Mouse (Mus musculus): Measurements from ENCODE around the gene Utp6. TPM values are rescaled to one million over a fixed set of nuclear protein-coding genes. Genes with fewer than 3 reads are reported as not detected.

The Utp6 gene
- total and polyA plus RNA-seq, 3 experiments = 88.6 to 97.9 TPM; not detected in 1

- Histone ChIP-seq H3K27ac (ENCODE audit: control insufficient read depth, low read depth, low read length) (no peak overlapping the region), H3K9me3 (replicated peaks; ENCODE audit: insufficient read depth, low read length) (no peaks in the 10 kb centered on the region), H3K79me2 (ENCODE audit: control insufficient read depth, insufficient read depth, low read length, poor library complexity) (no peaks in the 10 kb centered on the region), H3K9ac (ENCODE audit: control insufficient read depth, low read depth, low read length, poor library complexity, severe bottlenecking) (no peak overlapping the region), H3K36me3 (ENCODE audit: control insufficient read depth in 1 of 2, insufficient read depth in 2 of 2, low read length in 2 of 2) (peaks cover 0 to 6% of the 10 kb centered on the region in 2 experiments; a peak in 2 of 4 replicates), H3K27me3 (ENCODE audit: control insufficient read depth in 1 of 2, insufficient read depth in 2 of 2, low read length in 2 of 2) (no peaks in the 10 kb centered on the region), H3K4me1 (ENCODE audit: control insufficient read depth in 1 of 2, insufficient read depth in 2 of 2, low read length in 2 of 2) (peaks cover 0 to 9% of the 10 kb centered on the region in 2 experiments; a peak in 2 of 4 replicates), H3K4me3 (ENCODE audit: control insufficient read depth in 1 of 2, insufficient read depth in 1 of 2, low read depth in 2 of 2, low read length in 2 of 2) (no peak overlapping the region)
- TF ChIP-seq MYC (IDR thresholded peaks at IDR 0.05; ENCODE audit: low read depth, low read length) (no peak), MAZ (IDR thresholded peaks at IDR 0.05; ENCODE audit: low read depth, low read length) (no peak), USF1 (IDR thresholded peaks at IDR 0.05; ENCODE audit: low read depth, low read length) (no peak), EP300 (IDR thresholded peaks at IDR 0.05; ENCODE audit: low read depth in 1 of 2, low read length in 2 of 2) (no peak), NRF1 (IDR thresholded peaks at IDR 0.05; ENCODE audit: insufficient read depth, low read depth, low read length, poor library complexity, severe bottlenecking) (no peak), GATA1 (IDR thresholded peaks at IDR 0.05; ENCODE audit: low read depth, low read length) (no peak), HCFC1 (IDR thresholded peaks at IDR 0.05; ENCODE audit: low read depth, low read length) (no peak), USF2 (IDR thresholded peaks at IDR 0.05; ENCODE audit: borderline replicate concordance in 1 of 2, insufficient read depth in 1 of 2, low read depth in 1 of 2, low read length in 2 of 2) (no peak), SIN3A (IDR thresholded peaks at IDR 0.05; ENCODE audit: low read length) (no peak), CTCF (IDR thresholded peaks at IDR 0.05 in 2 of 3, conservative IDR thresholded peaks at IDR 0.05 in 1 of 3; ENCODE audit: control insufficient read depth in 1 of 3, insufficient read depth in 1 of 3, low read depth in 2 of 3, low read length in 3 of 3, poor library complexity in 1 of 3, severe bottlenecking in 1 of 3) (no peak), ELF1 (IDR thresholded peaks at IDR 0.05; ENCODE audit: low read depth, low read length) (no peak), ZNF384 (IDR thresholded peaks at IDR 0.05; ENCODE audit: low read depth, low read length) (no peak), MEF2A (IDR thresholded peaks at IDR 0.05; ENCODE audit: extremely low read depth, insufficient replicate concordance, low read depth, low read length, poor library complexity, severe bottlenecking) (no peak), POLR2A (IDR thresholded peaks at IDR 0.05; ENCODE audit: control insufficient read depth in 1 of 2, insufficient read depth in 1 of 2, low read depth in 1 of 2, low read length in 2 of 2, poor library complexity in 1 of 2) (no peak), ZC3H11A (IDR thresholded peaks at IDR 0.05; ENCODE audit: low read depth, low read length) (no peak), ZKSCAN1 (IDR thresholded peaks at IDR 0.05; ENCODE audit: low read depth, low read length) (no peak), POLR2AphosphoS5 (IDR thresholded peaks at IDR 0.05; ENCODE audit: borderline replicate concordance, low read depth, low read length) (no peak), MAFK (IDR thresholded peaks at IDR 0.05; ENCODE audit: borderline replicate concordance, low read depth, low read length) (no peak)
- DNase-seq (ENCODE audit: low read depth, low spot score) = no peak
These were observed 14.0 kb upstream of the Utp6 start for GRCm38 (mm10) chr11:79976222-79976621.

- Histone ChIP-seq H3K4me1 (ENCODE audit: control insufficient read depth in 1 of 2, insufficient read depth in 2 of 2, low read length in 2 of 2) (peaks cover 0 to 9% of the 10 kb centered on the region in 2 experiments; a peak in 2 of 4 replicates), H3K4me3 (ENCODE audit: control insufficient read depth in 1 of 2, insufficient read depth in 1 of 2, low read depth in 2 of 2, low read length in 2 of 2) (no peak overlapping the region), H3K9me3 (replicated peaks; ENCODE audit: insufficient read depth, low read length) (no peaks in the 10 kb centered on the region), H3K79me2 (ENCODE audit: control insufficient read depth, insufficient read depth, low read length, poor library complexity) (no peaks in the 10 kb centered on the region), H3K27me3 (ENCODE audit: control insufficient read depth in 1 of 2, insufficient read depth in 2 of 2, low read length in 2 of 2) (no peaks in the 10 kb centered on the region), H3K9ac (ENCODE audit: control insufficient read depth, low read depth, low read length, poor library complexity, severe bottlenecking) (no peak overlapping the region), H3K36me3 (ENCODE audit: control insufficient read depth in 1 of 2, insufficient read depth in 2 of 2, low read length in 2 of 2) (peaks cover 0 to 6% of the 10 kb centered on the region in 2 experiments; a peak in 2 of 4 replicates), H3K27ac (ENCODE audit: control insufficient read depth, low read depth, low read length) (no peak overlapping the region)
- DNase-seq (ENCODE audit: low read depth, low spot score) = no peak
- TF ChIP-seq NELFE (IDR thresholded peaks at IDR 0.05; ENCODE audit: low read depth, low read length) (no peak), MEF2A (IDR thresholded peaks at IDR 0.05; ENCODE audit: extremely low read depth, insufficient replicate concordance, low read depth, low read length, poor library complexity, severe bottlenecking) (no peak), USF2 (IDR thresholded peaks at IDR 0.05; ENCODE audit: borderline replicate concordance in 1 of 2, insufficient read depth in 1 of 2, low read depth in 1 of 2, low read length in 2 of 2) (no peak), TBP (IDR thresholded peaks at IDR 0.05; ENCODE audit: low read depth, low read length) (no peak), ELF1 (IDR thresholded peaks at IDR 0.05; ENCODE audit: low read depth, low read length) (no peak), SIN3A (IDR thresholded peaks at IDR 0.05; ENCODE audit: low read length) (no peak), MAFK (IDR thresholded peaks at IDR 0.05; ENCODE audit: borderline replicate concordance, low read depth, low read length) (no peak), HCFC1 (IDR thresholded peaks at IDR 0.05; ENCODE audit: low read depth, low read length) (no peak)
These were observed 13.2 kb upstream of the Utp6 start for GRCm38 (mm10) chr11:79975377-79975776.
